Mouse (Mus musculus) brain, embryonic 14.5 days (tissue): Measurements from ENCODE around the gene Baiap2l1. TPM values are rescaled to one million over a fixed set of nuclear protein-coding genes. Genes with fewer than 3 reads are reported as not detected.

Experiments
- DNase-seq: peaks from one replicate; pipeline ENCODE4 v3.0.0-alpha.2; 2011; ENCODE audit warnings: low read depth
- CTCF ChIP-seq: fragments of 200-500 bp; IDR thresholded peaks from 2 replicates; pipeline ENCODE4 v1.5.1; 2012; ENCODE audit warnings: inconsistent platforms, mild to moderate bottlenecking, moderate library complexity, borderline replicate concordance; ENCODE audit not compliant: insufficient read depth, insufficient read length; ENCODE audit errors: extremely low read depth
- POLR2A ChIP-seq: fragments of 200-500 bp; IDR thresholded peaks from 2 replicates; pipeline ENCODE4 v1.6.1; 2012; ENCODE audit warnings: mild to moderate bottlenecking, inconsistent platforms, borderline replicate concordance; ENCODE audit not compliant: poor library complexity, insufficient read depth, insufficient read length, severe bottlenecking; ENCODE audit errors: extremely low read depth
- polyA plus RNA-seq: library from polyadenylated mRNA; depleted of rRNA; stranded (reverse); fragments of >200 nt; gene quantifications from 2 replicates; pipeline ENCODE4 v1.2.3, GENCODE M21; 2012; rRNA removed

Baiap2l1 gene
- polyA plus RNA-seq, 1 experiment: 0.89 TPM

DNA sequence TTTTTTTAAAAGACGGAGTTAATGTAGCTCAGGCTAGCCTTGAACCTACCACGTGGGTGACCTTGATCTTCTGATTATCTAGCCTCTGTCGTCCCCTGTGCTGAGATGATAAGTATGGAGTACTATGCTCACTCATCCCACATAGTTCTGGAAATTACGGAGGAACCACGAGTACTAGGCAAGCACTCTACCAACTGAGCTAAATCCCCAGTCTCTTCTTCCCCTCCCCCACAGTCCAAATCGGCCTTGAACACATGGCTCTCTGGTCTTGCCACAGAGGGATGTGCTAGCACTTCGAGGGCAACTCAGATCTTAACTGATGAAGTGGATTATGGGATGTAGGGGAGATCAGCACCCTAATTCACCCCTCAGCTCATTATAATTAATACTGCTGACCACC is 139.9 kb downstream of the Baiap2l1 start:
- DNase-seq: no peak
- TF ChIP-seq CTCF (no peak), POLR2A (no peak)

DNA sequence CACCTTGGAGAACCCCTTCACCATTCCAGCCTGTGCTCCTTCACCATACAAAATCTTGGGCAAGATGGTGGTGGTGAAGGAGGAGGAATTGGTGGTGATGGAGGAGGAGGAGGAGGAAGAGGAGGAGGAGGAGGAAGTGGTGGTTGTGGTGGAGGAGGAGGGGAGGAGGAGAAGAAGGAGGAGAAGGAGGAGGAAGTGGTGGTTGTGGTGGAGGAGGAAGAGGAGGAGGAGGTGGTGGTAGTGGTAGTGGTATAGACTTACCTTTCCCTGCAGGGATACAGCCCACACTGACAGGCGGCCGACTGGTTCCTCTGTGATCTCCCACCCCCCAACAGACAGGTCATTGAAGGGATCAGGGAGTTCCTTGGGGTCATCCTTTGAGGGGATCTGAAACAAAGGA is 141.9 kb downstream of the Baiap2l1 start:
- no peak for DNase-seq
- TF ChIP-seq POLR2A: no peak

Other genes with a start within 250 kb of the Baiap2l1 start
- 0.03 and 0.11 TPM in 2 replicates for gene Bhlha15, start 167.8 kb downstream of the Baiap2l1 start, polyA plus RNA-seq
- gene Tecpr1, start 134.5 kb downstream of the Baiap2l1 start, polyA plus RNA-seq: 58.0 and 59.4 TPM in 2 replicates
- gene Bri3, start 113.7 kb downstream of the Baiap2l1 start, polyA plus RNA-seq: 97.3 and 129 TPM in 2 replicates
- gene Nptx2, start 187.8 kb upstream of the Baiap2l1 start, polyA plus RNA-seq: 15.2 and 16.3 TPM in 2 replicates